Mouse (Mus musculus): Measurements from ENCODE around the gene Zfp775.

The Zfp775 gene

GRCm38 (mm10) chr6:48601271-48602079, at the start of gene Zfp775:
Gene Zfp775, plus strand, starts transcription at chr6:48602063.
- peak; percentile 99 to 100 for DNase-seq

DNA sequence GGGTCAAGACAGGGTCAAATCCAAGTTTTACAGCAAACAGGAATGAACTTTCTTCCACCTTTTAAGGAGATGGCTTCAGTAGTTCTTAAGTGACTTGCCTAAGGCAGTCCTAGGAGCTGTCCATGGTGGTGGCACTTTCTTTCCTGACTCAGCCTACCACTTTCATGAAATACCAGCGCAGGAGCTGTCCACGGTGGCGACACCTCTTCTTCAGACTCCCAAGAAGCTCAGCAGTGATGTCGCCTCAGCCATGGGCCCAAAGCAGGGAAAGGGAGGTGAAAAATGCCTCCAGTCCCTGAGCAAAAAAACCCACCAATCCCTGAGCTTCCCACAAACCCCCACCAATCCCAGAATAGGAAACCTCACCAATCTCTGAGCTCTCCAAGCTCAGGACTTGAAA, 48.9 kb upstream of the Zfp775 start:
- DNase-seq, result no peak

DNA sequence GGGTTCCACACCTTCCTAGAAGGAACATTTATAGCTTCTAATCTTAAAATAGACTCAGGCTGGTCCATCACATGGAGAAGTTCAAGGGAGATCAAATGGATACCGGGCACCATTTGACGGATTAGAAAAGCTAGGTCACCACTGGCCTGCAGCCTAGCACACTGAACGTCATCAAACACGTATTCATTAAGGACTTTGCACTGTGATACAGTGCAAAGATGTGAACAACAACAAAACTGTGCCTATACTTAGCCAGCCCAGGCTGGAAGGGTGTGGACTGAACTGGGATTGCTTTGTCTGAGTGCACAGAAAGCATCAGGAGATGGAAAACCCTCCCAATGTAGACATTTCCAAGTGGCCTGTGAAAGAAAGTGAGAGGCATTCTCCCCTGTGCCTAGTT, 48.0 kb upstream of the Zfp775 start:
- no peak for DNase-seq

GRCm38 (mm10) chr6:48554280-48555103, 47.4 kb upstream of the Zfp775 start, which contains the start of gene Lrrc61:
Gene Lrrc61, plus strand, starts transcription at chr6:48554796.
- peak; percentile 99 to 100 for DNase-seq

DNA sequence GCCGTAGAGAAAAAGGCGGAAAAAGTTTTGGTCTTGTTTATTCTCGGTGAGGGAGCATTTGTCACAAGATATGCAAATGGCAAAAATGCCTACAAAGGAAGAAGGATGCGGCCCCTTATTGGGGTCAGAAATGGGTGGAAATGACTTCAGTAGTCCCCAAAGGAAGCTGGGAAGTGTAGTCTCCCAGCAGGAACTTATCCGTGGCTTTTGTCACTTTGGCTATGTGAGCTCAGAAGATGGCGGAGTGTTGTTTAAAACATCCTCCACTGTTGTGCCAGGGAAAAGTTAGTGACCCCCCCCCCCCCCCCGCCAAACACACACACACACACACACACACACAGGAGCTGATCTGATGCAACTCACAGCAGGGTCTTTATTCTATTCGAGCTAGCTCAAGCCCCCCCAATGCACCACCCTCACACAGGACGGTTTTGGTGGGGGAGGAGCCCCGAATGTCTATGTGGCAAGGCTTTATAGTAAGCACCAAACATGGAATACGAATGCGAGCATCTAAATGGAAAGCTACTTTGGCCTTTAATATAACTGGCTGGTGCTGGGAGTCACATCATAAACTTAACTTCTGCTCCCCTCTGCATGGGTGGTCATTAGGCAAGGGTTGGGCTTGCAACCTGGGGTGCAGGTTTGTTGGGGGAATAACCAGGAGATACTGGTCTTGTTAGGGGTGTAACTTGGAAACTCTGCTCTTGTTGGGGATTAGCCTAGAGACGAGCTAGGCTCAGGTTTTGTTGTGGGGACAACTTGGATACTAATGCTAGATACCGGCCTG, 46.6 kb upstream of the Zfp775 start:
- DNase-seq, result peak; percentile 75 to 78

DNA sequence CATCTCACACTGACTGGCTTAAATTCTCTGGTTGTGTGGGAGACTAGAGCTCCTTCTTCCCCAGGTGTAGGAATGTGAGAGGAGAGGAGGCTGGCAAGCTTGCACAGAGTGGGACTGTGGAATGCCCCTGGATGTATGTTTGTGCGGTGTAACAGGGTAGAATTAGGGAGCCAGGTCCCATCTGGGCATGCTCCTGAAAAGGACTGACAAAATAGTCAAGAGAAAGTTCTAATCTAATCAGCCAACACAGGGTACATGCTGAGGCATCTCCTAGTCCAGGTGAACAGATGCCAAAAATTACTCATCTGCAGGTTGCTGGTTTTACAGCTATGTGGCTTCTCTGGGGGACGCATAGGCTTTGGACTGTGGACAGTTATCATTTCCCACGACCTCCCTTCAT, 45.9 kb upstream of the Zfp775 start:
- no peak for DNase-seq

DNA sequence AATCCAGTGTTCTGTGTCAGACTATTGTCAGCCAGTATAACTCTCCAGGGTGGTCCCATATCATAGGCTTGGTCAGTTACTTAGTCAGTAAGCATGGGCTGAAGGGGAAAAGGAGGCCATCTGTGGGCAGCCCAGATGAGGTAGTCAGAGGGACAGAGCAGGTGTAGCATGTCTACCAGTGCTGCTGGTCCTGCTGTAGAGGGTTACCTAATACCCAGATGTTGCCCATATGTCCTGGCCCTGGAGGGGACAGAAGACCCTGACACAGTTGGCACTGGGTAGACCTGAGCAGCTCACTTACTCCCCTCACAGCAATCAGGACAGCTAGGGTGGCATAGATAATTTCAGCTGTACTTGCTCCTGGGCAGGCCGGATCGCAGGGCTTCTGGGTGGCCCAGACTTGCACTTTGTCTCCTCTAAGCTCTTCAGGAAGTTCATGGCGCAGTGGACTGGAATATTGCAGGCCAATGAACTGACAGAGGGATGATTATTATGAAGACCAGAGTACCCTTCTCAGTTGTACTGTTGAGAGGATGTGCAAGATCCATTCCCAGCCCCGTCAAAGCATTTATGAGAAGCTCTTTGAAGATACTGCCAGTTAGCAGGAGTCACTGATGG, 36.1 kb upstream of the Zfp775 start:
- DNase-seq, result no peak

DNA sequence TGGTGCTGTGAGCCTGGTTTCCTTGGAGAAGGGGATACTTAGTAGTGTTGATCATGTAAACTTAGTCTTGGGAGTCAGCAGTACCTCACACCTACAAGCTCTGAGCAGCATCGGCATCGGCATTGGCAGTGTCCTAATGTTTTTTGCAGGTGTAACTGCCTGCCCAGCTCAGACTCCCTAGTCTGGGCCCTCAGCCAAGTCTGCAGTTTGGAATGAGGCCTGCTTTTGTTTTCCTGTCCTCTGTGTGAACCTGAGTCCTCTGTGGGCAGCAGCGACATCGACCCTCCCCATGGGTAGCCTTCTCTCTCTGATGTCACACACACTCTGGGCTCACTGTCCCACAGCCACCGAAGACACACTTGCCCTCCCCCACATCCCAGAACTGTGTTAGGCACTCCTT, 35.6 kb upstream of the Zfp775 start:
- DNase-seq, result peak; percentile 71 to 75

GRCm38 (mm10) chr6:48568036-48568984, 33.6 kb upstream of the Zfp775 start:
- DNase-seq, result peak; percentile 69 to 73

GRCm38 (mm10) chr6:48569065-48569807, 32.6 kb upstream of the Zfp775 start:
- peak in 1 of 2 experiments; percentile 22 for DNase-seq

GRCm38 (mm10) chr6:48572014-48572413, 29.8 kb upstream of the Zfp775 start:
- no peak for DNase-seq

- no peak for DNase-seq
Observed at GRCm38 (mm10) chr6:48572572-48573061, 29.2 kb upstream of the Zfp775 start, which contains the start of gene Rarres2. Gene Rarres2, minus strand, starts transcription at chr6:48572789.

DNA sequence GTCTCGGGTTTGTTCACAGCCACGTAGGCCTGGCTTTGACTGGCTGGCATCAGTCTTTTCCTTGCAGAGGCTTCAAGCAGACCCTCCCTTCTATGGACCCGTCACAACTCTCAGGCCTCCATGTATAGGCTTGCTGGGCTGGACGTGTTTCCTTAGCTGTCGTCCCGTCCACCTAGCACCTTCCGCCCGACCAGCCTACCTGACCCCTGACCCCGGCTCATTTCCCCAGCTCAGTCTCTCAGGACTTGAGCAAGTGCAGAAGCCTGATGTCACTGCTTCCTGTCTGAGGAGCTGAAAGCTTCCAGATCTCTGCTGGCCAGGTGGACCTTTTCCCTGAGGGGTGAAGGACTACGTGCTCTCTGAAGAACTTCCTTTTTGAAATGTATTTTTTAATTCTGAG, 28.6 kb upstream of the Zfp775 start:
- DNase-seq, result no peak

DNA sequence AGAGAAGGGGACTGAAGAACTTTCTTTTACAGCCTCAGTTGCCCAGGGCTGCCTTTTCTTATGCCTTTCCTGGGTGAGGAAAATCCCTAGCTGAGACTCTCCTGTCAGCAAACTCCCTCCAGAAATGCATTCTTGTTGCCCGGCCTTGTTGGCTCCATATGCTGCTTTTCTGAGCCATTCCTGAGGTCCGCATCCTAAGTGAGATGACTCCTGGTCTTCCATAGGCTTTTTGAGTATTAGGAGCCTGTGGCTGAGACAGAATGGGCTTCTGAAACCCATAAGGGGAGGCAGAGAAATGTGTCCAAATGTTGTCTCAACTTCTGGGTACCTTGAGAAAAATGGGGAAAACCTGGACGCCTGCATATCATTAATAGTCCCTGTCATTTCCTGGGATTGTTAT, 27.9 kb upstream of the Zfp775 start:
- DNase-seq, result no peak

GRCm38 (mm10) chr6:48578736-48579135, 23.1 kb upstream of the Zfp775 start:
- DNase-seq, result no peak

DNA sequence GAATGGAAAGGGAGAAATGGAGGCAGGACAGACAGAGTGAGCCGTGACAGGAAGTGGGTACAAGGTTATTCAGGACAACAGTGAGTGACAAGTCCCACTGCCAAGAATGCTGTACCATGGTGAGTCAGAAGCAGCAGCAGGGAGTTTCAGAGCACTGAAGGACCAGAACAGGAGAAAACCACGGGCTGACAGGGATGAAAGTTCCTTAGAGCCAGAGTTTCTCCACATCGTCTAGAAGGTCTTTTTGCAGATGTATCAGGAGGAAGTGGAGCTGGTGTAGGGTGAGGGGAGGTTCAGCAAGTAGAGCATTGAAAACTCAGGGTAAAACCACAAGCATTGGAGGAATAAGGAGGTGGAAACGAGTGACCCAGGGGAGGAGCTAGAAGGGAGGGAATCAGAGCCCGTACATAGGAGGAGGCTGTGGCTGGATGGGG, 22.6 kb upstream of the Zfp775 start:
- DNase-seq, result no peak

- no peak for DNase-seq
Observed at GRCm38 (mm10) chr6:48581257-48581656, 20.6 kb upstream of the Zfp775 start.

- peak; percentile 67 to 86 for DNase-seq
Observed at GRCm38 (mm10) chr6:48582037-48582436, 19.8 kb upstream of the Zfp775 start.

- DNase-seq, result no peak
Observed at GRCm38 (mm10) chr6:48589194-48589750, 12.6 kb upstream of the Zfp775 start, which contains the start of gene Gm45021. Gene Gm45021, plus strand, starts transcription at chr6:48589610.
